Mouse (Mus musculus) testis, postnatal 14 days (tissue): Measurements from ENCODE around the gene Rpl18a.
"Not testable (repeated sequence)": the region's sequence is repeated elsewhere in the genome, so short reads cannot be mapped to it uniquely, and the experiment has no call there.

ENCODE experiments used
- DNase-seq: peaks from one replicate; pipeline ENCODE4 v3.0.0; 2021; ENCODE audit warnings: low spot score

The Rpl18a gene

DNA sequence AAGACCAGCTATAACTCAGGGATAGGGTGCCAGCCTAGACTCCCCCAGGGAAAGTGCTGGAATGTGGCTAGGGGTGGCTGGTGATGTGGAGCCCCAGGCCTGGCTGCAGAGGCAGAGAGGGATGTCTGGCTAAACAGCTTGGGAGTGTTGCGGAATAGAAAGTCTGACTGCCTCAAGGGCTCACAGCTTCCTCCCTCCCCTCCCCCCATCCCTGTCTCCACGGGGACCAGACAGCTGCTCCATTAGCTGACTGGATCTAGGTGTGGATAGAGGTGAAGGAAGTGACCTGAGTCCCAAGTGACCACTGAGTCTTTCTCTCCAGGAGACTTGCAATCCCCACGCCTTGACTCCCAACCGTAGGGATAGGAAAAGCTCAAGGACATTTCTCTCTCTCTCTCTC, 5.9 kb upstream of the Rpl18a start:
- DNase-seq: no peak

DNA sequence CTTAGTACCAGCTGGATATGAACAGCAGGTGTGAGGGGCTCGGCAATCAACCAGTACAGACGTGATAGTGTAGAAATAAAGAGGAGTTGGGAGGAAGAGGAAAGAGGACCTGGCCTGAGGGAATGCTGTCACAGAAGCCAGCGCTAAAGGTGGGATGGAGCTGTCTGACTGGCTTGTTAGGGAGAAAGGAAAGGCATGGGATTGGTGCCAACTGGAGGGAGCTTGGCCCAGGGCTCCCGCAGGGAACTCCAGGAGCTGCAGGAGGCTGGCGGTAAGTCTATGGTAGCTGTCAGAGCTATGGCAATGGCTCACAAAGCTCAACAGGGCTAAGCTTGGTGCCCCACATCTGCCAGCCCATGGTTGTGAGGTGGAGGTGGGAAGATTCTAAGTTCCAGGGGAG, 5.0 kb upstream of the Rpl18a start:
- DNase-seq: no peak

DNA sequence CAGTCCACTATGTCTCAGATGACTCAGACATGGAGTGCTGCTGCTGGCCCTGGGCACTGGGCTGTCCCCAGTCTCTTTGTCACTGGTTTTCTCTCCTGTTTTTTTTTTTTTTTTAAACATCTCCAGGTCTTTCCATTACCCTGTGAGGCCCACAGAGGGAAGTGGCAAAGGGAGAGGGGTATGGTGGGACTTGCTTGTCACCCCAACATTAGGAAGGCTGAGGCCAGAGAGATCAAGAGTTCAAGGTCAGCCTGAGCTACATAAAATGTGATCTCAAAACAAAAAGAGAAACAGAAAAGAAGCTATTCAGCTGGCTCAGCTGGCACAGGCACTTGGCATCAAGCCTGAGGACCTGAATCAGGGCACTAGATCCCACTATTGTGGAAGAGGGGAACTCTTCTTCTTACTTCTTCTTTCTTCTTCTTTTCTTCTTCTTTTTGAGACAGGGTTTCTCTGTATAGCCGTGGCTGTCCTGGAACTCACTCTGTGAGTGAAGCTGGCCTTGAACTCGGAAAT, 3.7 kb upstream of the Rpl18a start:
- DNase-seq: no peak

DNA sequence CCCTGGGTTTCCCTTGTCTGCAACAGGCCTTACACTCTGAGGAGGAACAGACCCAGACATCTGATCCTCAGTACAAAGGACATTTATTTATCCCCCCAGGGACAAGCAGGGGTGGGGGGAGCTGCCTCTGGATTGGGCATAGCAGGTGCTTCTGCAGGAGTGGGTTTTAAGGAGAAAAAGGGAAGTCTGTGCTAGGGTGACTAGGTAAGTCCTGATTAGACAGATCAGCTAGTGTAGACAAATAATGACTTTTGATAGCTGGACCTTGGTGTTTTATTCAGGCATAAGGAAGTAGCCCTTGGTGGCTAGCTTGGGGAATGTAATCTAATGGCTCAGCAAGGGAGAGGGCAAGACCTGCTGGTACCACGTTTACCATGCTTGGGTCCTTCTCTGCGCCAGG, 2.0 kb upstream of the Rpl18a start:
- no peak for DNase-seq

DNA sequence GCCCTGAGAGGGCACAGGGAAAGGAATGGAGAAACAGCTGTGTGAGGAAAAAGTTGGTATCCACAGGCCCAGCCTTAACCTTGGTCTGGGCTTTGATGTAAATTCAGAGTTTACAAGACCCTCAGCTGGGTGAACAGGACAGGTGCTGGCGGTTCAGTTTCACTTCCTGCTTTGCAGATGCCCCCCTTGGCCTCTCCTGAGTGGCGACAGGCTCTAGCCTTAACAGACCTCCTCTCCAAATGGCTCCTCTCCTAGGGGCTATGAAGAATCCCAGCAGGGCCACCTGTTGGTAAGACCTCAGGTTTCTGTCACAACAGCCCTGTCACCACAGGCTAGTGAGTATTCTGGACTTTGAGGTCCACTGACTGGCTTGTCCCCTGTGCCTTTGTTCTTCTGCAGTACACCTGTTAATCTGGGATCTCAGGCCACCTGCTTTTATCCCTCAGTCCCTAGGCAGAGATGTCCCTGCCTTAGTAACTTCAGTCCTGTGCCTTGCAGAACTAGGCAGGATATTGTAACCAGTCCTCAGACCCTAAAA, 1.5 kb upstream of the Rpl18a start:
- no peak for DNase-seq

DNA sequence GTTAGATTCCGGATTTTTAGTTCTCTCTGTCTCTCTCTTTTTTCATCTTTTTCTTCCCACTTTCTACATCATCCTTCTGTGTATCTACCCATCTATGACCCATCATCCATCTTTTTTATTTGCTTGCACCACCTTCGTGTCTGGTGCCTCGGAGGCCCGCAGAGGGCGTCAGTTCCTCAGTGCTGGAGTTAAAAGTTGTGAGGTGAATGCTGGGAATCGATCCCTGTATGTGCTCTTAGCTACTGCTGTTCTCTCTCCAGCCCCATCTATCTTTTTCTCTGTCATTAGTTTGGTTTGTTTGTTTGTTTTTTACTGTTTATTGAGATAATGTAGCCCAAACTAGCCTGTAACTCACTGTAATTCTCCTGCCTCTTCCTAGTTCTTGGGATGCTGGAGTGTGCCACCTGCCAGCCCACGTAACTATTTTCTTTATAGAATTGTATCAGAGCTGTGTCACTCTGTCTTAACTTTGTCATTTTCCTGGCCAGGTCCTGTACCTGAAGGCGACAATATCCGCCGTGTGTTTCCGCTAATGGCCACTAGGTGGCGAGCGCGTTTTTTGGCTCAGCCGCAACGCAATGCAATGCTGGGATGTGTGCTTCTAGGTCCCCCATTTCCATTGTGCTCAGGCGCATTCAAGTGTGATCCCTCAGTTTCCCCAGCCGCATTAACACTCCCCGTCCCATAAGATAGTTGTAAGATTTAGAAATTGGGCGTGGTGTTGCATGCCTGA, 635 bp upstream of the Rpl18a start:
- peak; percentile 76 for DNase-seq

DNA sequence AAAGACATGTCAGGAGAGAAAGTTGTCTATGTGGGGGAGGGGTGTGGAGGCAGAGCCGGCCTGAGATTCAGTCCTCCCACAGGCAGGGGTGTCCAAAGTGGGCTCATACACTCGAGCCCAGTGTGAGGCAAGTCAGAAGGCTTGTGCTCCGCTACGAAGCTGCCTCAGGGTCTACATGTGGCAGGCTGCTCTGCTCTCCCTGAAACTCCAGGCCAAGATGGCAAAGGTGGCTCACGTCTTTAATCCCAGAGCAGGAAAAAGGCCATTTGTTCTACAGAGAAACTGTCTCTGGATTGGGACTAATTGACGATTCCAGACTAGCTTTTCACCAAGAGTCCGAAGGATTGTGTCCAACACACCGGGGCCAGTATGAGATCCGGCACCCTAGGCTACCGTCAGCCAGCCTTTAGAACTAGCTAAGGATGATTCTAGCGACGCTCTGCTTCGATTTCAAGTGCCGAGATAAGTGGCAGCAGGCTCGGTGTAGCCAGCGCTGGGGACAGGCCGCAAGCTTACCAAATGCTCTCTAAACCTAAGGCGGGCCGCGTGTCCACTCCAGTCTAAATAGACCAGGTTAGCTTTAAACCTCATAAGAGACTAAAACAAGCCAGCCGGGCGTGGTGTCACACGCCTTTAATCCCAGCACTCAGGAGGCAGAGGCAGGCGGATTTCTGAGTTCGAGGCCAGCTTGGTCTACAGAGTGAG, 744 bp downstream of the Rpl18a start:
- no peak for DNase-seq

DNA sequence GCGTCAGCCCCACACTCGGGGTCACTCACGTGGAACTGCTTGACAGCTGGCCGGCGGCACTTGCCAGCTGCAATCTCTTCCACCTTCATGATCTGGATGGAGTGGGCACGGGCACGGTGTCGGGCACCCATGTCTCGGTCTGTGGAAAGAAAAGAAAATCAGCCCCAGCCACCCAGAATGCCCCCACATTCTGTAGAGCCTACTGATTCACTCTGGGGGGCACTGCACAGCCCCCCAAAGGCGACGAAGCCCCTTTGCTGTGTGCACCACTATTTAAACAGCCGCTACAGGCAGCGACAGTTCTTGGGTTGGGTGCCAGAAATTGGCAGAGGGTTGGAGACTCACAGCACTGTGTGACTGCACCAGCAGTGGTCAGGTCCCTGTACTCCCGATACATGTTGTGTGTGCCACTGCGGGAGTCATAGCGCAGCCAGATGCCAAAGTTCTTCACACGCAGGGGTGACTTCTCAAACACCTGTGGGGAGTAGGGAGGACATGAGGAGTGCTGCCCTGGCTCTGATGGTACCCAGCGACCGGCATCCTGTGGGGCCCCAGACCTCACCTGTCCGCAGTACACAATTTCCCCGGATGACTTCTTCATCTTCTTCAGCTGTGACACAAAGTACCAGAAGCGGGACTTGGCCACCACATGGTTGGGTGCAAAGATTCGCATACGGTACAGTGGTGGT, 1.5 kb downstream of the Rpl18a start:
- DNase-seq: not testable (repeated sequence)

DNA sequence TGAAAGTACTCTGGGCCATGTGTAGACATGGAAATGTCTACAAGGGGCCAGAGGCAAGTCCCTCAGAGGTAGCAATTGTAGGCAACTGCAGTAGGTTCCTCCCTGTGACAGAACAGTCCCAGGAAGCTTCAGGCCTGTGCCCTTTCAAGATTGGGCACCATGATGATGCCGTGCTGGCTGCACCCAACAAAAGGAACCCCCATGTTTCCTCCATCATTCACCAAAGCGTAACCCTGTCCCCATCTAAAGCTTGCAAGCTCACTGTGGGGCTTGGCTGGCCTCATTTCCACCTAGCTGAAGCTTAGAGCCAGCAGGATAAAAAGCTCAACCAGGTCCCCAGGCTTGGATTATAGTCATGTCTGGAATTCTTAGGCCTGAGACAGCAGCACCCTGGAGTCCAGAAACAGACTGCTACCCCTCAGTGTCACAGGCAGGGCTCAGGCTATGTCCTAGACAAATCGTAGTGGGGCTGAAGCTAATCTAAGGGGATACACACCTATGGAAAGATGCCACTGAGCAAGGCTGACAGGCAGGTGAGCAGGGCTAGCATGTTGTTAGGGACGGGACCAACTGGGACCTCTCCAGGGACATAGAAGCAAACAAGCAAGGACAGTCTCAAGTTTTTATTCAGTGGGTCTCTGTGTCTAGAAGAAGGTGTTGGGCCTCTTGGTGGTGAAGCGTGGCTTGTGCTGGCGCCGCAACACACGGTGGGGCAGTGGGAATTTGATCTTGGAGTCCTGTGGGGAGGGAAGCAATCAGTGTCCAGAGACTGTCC, 2.3 kb downstream of the Rpl18a start:
- no peak for DNase-seq

DNA sequence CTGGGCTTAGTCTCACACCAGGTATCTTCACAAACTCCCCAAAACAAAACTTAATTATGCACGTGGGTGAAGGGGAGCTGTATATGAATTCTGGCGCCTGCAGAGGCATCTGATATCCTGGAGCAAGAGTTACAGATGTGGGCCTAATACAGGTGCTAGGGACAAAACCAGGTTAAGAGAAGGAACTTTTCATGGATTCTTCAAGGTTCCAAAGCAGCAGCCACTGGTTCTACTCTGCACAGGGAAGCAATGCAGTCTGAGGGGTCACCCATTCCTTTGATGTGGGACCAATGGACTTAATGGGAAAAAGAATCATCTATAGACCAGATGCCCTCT, 2.9 kb downstream of the Rpl18a start:
- DNase-seq: no peak

DNA sequence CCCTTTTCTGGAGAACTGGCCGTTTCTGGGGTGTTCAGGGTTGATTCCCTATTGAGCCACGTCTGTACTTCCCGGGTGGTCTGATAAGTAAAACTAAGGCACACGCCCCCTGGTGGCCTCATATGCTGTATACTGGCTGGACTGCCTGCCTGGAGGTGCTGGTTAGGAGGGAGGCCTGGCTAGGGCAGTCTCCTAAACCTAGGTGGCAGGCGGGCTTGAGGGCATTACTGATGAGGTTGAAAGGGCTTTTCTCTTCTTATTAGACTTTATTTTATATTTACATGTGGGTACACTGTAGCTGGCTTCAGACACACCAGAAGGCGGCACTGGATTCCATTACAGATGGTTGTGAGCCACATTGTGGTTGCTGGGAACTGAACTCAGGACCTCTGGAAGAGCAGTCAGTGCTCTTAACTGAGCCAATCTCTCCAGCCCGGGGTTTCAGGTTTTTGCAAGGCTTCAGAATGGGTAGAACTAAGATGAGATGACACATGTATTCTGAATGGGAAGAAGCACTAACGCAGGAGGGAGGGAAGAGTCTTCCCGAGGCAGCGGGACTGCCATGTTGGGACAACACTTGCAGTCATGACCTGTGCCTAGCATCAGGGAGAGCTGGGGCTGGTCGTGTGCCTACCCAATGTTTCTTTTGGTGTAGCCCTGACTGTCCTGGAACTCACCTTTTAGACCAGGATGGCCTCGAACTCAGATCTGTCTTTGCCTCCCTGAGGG, 3.4 kb downstream of the Rpl18a start:
- DNase-seq: peak; percentile 70

DNA sequence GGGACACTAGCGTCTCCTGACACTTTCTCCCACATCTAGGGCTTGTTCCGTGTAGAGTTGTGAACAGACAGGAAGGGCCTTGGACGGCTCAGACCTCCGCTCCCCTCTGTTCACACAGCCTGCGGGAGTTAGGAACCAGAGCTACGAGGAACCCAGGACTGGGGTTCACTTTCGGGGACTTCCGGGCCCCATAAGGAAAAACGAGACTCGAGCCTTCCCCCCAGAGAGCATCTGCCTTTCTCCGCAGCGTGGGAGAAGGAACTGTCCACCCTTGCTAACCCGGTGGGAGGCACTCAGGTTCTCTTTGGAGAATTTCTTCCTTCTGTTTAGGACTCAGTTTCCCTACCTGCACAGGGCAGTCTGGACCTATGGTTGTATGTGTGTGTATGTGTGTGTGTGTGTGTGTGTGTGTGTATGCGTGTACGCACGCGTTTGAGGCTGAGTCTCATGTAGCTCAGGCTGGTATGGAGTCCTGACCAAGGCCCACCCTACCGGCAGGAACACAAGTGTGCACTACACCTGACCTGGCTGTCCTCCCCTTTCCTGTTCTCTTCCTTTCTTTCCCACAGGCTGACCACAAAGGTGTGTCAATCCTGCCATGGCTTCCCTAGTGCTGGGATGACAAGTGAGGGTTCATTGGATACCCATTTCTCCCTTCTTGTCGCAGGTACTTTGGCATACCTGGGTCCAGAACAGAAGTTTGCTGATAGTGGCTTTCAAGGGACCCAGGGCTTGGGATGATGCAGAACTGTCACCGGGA, 4.1 kb downstream of the Rpl18a start:
- no peak for DNase-seq

DNA sequence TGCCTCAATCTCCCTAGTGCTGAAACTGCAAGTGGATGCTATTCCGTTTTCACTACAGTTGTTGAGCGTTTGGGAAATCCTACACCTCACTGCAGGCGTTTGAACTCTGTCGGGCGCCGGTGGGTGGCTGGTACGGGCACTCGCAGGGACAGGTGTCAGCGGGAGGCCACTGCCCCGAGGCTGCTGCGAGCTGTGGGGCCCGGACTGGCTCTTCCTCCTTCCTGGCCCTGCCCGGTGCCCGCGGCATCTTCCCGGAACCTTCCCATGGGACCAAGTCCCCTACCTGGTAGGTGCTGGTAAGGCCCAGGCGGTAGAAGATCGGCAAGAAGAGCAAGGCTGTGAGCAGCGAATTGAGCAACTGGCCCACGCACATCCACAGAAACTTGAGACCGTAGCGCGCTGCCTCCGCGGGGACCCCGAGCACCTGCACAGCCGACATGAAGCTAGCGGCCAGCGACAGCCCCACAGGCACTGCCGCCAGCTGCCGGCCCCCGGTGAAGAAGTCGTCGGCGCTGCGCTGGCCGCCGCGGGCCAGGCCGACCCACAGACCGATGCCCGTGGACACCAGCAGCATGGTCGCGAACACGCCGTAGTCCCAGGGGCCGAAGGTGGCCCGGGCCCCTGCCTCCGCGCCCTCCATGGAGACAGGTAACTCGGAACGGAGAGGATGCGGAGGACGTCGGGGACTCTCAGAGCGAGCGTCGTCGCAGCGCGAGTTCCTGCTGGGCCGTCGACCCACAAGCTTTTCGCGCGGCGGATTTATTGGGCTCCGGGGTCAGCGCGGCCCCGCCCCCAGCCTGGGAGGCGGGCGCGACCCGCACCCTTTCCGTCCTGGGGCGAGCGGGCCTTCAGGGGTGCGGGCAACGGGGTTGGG, 5.0 kb downstream of the Rpl18a start, which contains the start of gene Slc5a5:
Slc5a5 (minus strand) TSS at position 736 of the 874 bp plus-strand sequence.
- DNase-seq: no peak

DNA sequence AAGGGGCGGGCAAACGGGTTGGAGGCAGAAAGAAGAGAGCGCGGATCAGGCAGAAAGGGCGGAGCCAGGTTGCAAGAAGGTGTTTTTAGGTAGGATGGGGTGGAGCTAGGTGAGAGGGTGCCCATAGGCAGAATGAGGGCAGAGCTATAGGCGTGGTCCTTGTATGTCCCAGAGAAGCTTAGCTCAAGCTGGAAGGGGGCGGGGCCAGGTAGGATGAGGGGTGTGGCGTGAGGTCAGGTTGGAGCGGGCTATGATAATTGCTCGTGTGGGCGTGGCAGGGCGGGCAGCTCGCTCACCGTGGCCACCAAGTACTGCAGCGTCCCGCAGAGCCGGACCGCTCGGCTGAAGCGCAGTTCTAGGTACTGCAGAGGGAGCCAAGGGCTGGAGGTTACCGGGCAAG, 5.9 kb downstream of the Rpl18a start:
- DNase-seq: peak; percentile 54

DNA sequence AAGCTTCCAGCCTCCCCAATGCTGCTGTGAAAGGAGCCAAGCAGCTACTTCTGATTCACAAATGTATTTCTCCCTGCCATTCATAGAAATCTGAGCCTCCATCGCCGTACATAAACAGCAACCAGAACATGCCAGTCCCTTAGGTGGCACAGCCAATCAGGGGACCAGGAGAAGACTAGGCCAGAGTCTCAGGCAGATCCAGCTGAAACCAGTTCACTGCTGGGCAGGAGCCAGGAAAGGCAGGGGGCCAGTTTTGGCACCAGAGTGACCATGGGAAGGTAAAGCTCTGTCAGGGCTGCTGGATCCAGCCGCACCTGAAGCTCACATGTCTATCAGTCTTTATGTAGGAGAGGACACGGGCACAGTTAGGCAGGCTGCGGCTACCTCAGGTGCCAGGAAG, 6.6 kb downstream of the Rpl18a start:
- no peak for DNase-seq

DNA sequence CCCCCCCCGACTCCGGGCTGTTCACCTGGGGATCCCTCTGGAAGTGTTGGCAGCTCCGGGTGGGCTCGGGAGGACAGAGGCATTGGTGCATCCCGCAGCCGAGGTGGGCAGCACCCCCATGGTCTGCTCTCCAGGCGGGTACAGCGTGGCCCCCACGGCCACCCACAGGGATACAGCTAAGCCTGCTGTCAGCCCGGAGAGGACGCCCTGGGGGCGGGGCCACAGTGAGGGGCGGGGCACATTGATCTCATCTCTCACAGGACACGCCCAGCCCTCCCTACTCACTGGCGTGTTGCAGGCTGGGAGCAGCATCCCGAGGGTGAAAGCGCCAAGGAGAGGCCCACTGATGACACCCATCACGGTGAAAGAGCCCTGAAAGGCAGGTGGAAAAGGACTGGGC, 9.5 kb downstream of the Rpl18a start:
- peak; percentile 55 for DNase-seq

DNA sequence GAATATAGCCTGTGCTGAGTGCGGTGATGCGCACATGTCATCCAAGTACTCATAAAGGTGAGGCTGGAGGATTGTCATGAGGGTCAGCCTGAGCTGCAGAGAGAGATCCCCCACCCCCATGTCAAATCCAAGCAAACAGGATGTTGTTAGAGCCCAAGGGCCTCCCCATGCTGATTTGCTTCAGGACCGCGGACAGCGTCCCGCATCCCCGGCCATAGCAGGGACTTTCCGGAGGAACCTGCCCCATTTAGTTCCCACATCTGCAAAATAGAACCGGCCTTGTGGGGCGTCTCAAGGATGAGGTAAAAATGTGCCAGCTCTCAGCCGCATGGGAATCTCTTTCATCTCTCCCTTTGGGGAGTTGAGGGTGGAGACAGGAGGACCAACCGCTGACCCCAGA, 11.6 kb downstream of the Rpl18a start:
- DNase-seq: no peak

DNA sequence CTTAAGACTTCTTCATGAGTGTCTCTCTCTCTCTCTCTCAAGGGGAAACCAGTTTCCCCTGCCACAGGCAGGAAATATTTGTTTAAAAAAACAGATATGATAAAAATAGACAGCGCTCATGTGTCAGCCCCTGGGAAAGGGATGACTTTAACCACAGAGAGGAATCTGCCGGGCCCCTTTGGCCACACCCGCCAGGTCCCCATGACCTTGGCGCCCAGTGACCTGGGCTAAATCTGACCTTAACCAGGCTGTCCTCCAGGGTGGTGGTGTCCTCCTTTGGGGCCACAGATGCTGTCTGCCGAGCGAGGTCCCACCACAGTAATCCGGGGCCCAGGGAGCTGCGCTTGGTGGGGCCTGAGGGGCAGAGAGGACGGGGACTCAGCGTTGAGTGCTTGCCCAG, 12.5 kb downstream of the Rpl18a start:
- DNase-seq: no peak

DNA sequence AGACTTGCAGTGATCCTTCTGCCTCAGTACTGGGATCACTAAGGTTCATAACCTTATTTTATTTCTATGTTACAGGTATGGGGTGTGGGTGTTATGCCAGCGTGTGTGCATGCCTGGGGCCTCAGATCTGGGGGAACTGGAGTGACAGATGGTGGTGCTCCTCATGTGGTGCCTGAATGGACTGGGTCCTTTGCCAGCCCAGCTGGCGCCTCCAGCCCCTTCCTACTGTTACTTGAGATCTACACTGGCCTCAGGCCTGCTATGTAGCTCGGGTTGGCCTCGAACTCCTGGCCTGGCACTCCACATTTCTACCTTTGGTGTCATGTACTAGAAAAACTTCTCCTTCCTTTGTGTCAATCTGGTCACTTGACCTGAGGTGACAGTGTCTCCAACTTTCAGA, 13.0 kb downstream of the Rpl18a start:
- no peak for DNase-seq

DNA sequence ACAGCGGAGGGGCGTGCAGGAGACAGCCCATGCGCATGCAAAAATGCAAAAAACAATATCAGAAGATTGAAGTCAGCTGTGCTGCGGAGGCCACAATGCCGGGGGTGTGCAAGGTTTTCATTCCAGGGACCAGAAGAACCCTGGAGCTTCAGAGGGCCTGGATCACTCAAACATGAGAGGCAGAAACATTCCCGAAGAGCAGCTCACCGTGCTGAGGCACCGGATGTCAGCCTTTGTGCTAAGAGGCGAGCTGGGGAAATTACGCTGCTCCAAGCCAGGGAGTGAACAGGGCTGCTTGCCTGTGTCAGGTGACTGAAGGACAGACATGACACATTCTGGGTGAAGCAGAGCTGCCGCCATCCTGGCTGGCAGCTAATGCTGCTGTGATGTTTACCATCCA, 16.7 kb downstream of the Rpl18a start:
- no peak for DNase-seq
